Mouse (Mus musculus) thymus, adult 18-20 months (tissue): ENCODE measurements around the gene Cenpw.
A peak's percentile ranks its signal among the peaks of the same experiment; 100 is the strongest.

ENCODE experiments used
- DNase-seq, 2 experiments: peaks; one replicate each; pipeline ENCODE4 v3.0.0; 2022; ENCODE audit warnings: mixed read lengths in 2 of 2

Cenpw gene

GRCm38 (mm10) chr10:30199916-30200826, at the start of gene Cenpw:
Cenpw (minus strand) TSS chr10:30200560.
- DNase-seq, result peak; percentile 80 to 83

GRCm38 (mm10) chr10:30249654-30250053, 49.3 kb upstream of the Cenpw start:
- no peak for DNase-seq

- no peak for DNase-seq
Measured at GRCm38 (mm10) chr10:30199501-30199900, 859 bp downstream of the Cenpw start.

- DNase-seq, result no peak
Measured at GRCm38 (mm10) chr10:30167700-30168099, 32.7 kb downstream of the Cenpw start.
